Mouse (Mus musculus): ENCODE measurements around the gene Ssna1. TPM values are rescaled to one million over a fixed set of nuclear protein-coding genes. Genes with fewer than 3 reads are reported as not detected.

Ssna1 gene
- polyA plus RNA-seq, 1 experiment from 2014 or later, result 173 TPM

DNA sequence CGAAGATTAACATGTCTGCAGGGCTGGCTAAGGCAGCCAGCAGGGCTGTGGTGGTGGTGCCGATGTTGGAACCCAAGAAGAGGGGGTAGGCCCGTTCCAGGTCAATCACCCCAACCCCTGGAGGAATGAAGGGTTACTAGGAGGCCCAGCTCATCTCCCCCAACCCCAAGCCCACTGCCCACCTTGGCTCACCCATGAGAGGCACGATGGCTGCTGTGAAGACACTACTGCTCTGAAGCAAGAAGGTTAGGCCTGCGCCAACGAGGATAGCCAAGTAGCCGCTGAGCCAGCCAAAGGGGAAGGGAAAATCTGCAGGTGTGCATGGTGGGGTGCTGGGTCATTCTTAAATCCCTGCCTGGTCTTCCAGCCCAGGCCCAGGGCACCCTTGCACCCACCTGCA lies 41.7 kb downstream of the Ssna1 start:
- H3K4me2 ChIP-seq (replicated peaks; ENCODE audit: low read depth, low read length), result no peak overlapping the region
- WGBS, result 84% methylated on average over 7 of the region's 7 CpGs
- no peak for TF ChIP-seq EP300 (IDR thresholded peaks at IDR 0.05)
- TF ChIP-seq CTCF (IDR thresholded peaks at IDR 0.05), result no peak
- H3K27me3 ChIP-seq (replicated peaks; ENCODE audit: insufficient read depth, low read length), result no peaks in the 10 kb centered on the region; the same call in 1 of the 2 replicates
- no peak for DNase-seq (ENCODE audit: low spot score)
- H3K9me3 ChIP-seq (ENCODE audit: low read length), result no peaks in the 10 kb centered on the region
- H3K9ac ChIP-seq (replicated peaks; ENCODE audit: low read depth), result no peak overlapping the region
- no peak overlapping the region for H3K27ac ChIP-seq (ENCODE audit: low read length)
- H3K4me1 ChIP-seq (ENCODE audit: insufficient read depth, low read depth, low read length), result peaks cover 4% of the 10 kb centered on the region; the same call in 1 of the 2 replicates
- no peaks in the 10 kb centered on the region for H3K36me3 ChIP-seq (ENCODE audit: insufficient read depth, low read length)
- H3K4me3 ChIP-seq (ENCODE audit: low read depth, low read length), result no peak overlapping the region
- no peak for ATAC-seq

- Histone ChIP-seq H3K4me1 (ENCODE audit: insufficient read depth, low read depth, low read length) (peaks cover 6% of the 10 kb centered on the region; the same call in 1 of the 2 replicates), H3K9me3 (ENCODE audit: low read length) (no peaks in the 10 kb centered on the region), H3K27ac (ENCODE audit: low read length) (no peak overlapping the region), H3K36me3 (ENCODE audit: insufficient read depth, low read length) (no peaks in the 10 kb centered on the region), H3K4me3 (ENCODE audit: low read depth, low read length) (no peak overlapping the region), H3K9ac (replicated peaks; ENCODE audit: low read depth) (no peak overlapping the region), H3K4me2 (replicated peaks; ENCODE audit: low read depth, low read length) (no peak overlapping the region), H3K27me3 (replicated peaks; ENCODE audit: insufficient read depth, low read length) (no peaks in the 10 kb centered on the region; the same call in 1 of the 2 replicates)
- ATAC-seq (no peak), DNase-seq (ENCODE audit: low spot score) (no peak)
- TF ChIP-seq EP300 (IDR thresholded peaks at IDR 0.05) (no peak), CTCF (IDR thresholded peaks at IDR 0.05) (no peak)
- 81% methylated on average over 5 of the region's 5 CpGs for WGBS
These were observed 42.7 kb downstream of the Ssna1 start for GRCm38 (mm10) chr2:25229582-25229981.

GRCm38 (mm10) chr2:25228995-25229530 lies 43.2 kb downstream of the Ssna1 start:
- H3K4me2 ChIP-seq (replicated peaks; ENCODE audit: low read depth, low read length), result no peak overlapping the region
- no peak for ATAC-seq
- H3K36me3 ChIP-seq (ENCODE audit: insufficient read depth, low read length), result no peaks in the 10 kb centered on the region
- TF ChIP-seq CTCF (IDR thresholded peaks at IDR 0.05) (no peak), EP300 (IDR thresholded peaks at IDR 0.05) (no peak)
- no peaks in the 10 kb centered on the region for H3K9me3 ChIP-seq (ENCODE audit: low read length)
- H3K27me3 ChIP-seq (replicated peaks; ENCODE audit: insufficient read depth, low read length), result no peaks in the 10 kb centered on the region; the same call in 1 of the 2 replicates
- 70% methylated on average over 6 of the region's 6 CpGs for WGBS
- no peak overlapping the region for H3K9ac ChIP-seq (replicated peaks; ENCODE audit: low read depth)
- no peak overlapping the region for H3K4me3 ChIP-seq (ENCODE audit: low read depth, low read length)
- H3K27ac ChIP-seq (ENCODE audit: low read length), result peak overlapping the region; percentile 68; the same call in 1 of the 2 replicates
- DNase-seq (ENCODE audit: low spot score), result no peak
- H3K4me1 ChIP-seq (ENCODE audit: insufficient read depth, low read depth, low read length), result peaks cover 6% of the 10 kb centered on the region; the same call in 1 of the 2 replicates

GRCm38 (mm10) chr2:25228431-25228889 lies 43.8 kb downstream of the Ssna1 start:
- Histone ChIP-seq H3K4me3 (ENCODE audit: low read depth, low read length) (no peak overlapping the region), H3K4me2 (replicated peaks; ENCODE audit: low read depth, low read length) (peak overlapping the region; percentile 35), H3K27me3 (replicated peaks; ENCODE audit: insufficient read depth, low read length) (no peaks in the 10 kb centered on the region; the same call in 1 of the 2 replicates), H3K36me3 (ENCODE audit: insufficient read depth, low read length) (no peaks in the 10 kb centered on the region), H3K27ac (ENCODE audit: low read length) (peak overlapping the region; percentile 72), H3K9ac (replicated peaks; ENCODE audit: low read depth) (no peak overlapping the region), H3K9me3 (ENCODE audit: low read length) (no peaks in the 10 kb centered on the region), H3K4me1 (ENCODE audit: insufficient read depth, low read depth, low read length) (peaks cover 6% of the 10 kb centered on the region; the same call in 1 of the 2 replicates)
- TF ChIP-seq EP300 (IDR thresholded peaks at IDR 0.05) (peak; percentile 87; the same call in 1 of the 2 replicates), CTCF (IDR thresholded peaks at IDR 0.05) (peak; percentile 78)
- DNase-seq (ENCODE audit: low spot score), result peak; percentile 98
- WGBS, result 0% methylated on average over 7 of the region's 7 CpGs
- peak; percentile 57 for ATAC-seq

GRCm38 (mm10) chr2:25227406-25227805 lies 44.8 kb downstream of the Ssna1 start:
- 95% methylated on average over 4 of the region's 4 CpGs for WGBS
- H3K4me2 ChIP-seq (replicated peaks; ENCODE audit: low read depth, low read length), result no peak overlapping the region

GRCm38 (mm10) chr2:25226864-25227263 lies 45.4 kb downstream of the Ssna1 start:
- Histone ChIP-seq H3K27ac (ENCODE audit: low read length) (no peak overlapping the region), H3K4me2 (replicated peaks; ENCODE audit: low read depth, low read length) (no peak overlapping the region), H3K9ac (replicated peaks; ENCODE audit: low read depth) (no peak overlapping the region), H3K36me3 (ENCODE audit: insufficient read depth, low read length) (peaks cover 1% of the 10 kb centered on the region; the same call in 1 of the 2 replicates), H3K27me3 (replicated peaks; ENCODE audit: insufficient read depth, low read length) (no peaks in the 10 kb centered on the region; the same call in 1 of the 2 replicates), H3K4me1 (ENCODE audit: insufficient read depth, low read depth, low read length) (peaks cover 6% of the 10 kb centered on the region; the same call in 1 of the 2 replicates), H3K4me3 (ENCODE audit: low read depth, low read length) (no peak overlapping the region), H3K9me3 (ENCODE audit: low read length) (no peaks in the 10 kb centered on the region)
- DNase-seq (ENCODE audit: low spot score), result no peak
- TF ChIP-seq CTCF (IDR thresholded peaks at IDR 0.05), result no peak
- TF ChIP-seq EP300 (IDR thresholded peaks at IDR 0.05), result no peak
- ATAC-seq, result no peak
- WGBS, result 82% methylated on average over 5 of the region's 5 CpGs

More at GRCm38 (mm10) chr2:25227406-25227805, 44.8 kb downstream of the Ssna1 start:
- H3K9ac ChIP-seq (replicated peaks; ENCODE audit: low read depth), result no peak overlapping the region
- H3K36me3 ChIP-seq (ENCODE audit: insufficient read depth, low read length), result no peaks in the 10 kb centered on the region
- no peaks in the 10 kb centered on the region for H3K9me3 ChIP-seq (ENCODE audit: low read length)
- TF ChIP-seq EP300 (IDR thresholded peaks at IDR 0.05) (no peak), CTCF (IDR thresholded peaks at IDR 0.05) (no peak)
- no peak overlapping the region for H3K27ac ChIP-seq (ENCODE audit: low read length)
- ATAC-seq (no peak), DNase-seq (ENCODE audit: low spot score) (no peak)
- peaks cover 6% of the 10 kb centered on the region; the same call in 1 of the 2 replicates for H3K4me1 ChIP-seq (ENCODE audit: insufficient read depth, low read depth, low read length)
- no peaks in the 10 kb centered on the region; the same call in 1 of the 2 replicates for H3K27me3 ChIP-seq (replicated peaks; ENCODE audit: insufficient read depth, low read length)
- H3K4me3 ChIP-seq (ENCODE audit: low read depth, low read length), result no peak overlapping the region
